Mouse (Mus musculus): ENCODE results near the gene Siglech. TPM values are rescaled to one million over a fixed set of nuclear protein-coding genes. Genes with fewer than 3 reads are reported as not detected.

The Siglech gene
- 4.3 and 5.0 TPM in 2 replicates for polyA plus RNA-seq (2012; rRNA removed)

- TF ChIP-seq CTCF (IDR thresholded peaks at IDR 0.05; ENCODE audit: insufficient read depth, low read length): no peak
- TF ChIP-seq POLR2A (IDR thresholded peaks at IDR 0.05; ENCODE audit: borderline replicate concordance, extremely low read depth, low read depth, low read length): no peak
- no peak within 1 kb of the TSS for H3K4me3 ChIP-seq (replicated peaks; ENCODE audit: extremely low read depth, low read depth, low read length)
- no peak for DNase-seq
- WGBS: 36% methylated on average over 3 of the region's 3 CpGs
- no peaks in the 10 kb centered on the region for H3K4me1 ChIP-seq (ENCODE audit: control insufficient read depth, insufficient read depth, low read length)
Observed at GRCm38 (mm10) chr7:55767926-55768325, at the start of gene Siglech. Gene Siglech (plus strand): TSS chr7:55768178.

GRCm38 (mm10) chr7:55722673-55723072 is 45.3 kb upstream of the Siglech start:
- no peak for DNase-seq
- no peak for TF ChIP-seq POLR2A (IDR thresholded peaks at IDR 0.05; ENCODE audit: borderline replicate concordance, extremely low read depth, low read depth, low read length)
- TF ChIP-seq CTCF (IDR thresholded peaks at IDR 0.05; ENCODE audit: insufficient read depth, low read length): no peak
- WGBS: 64% methylated on average over 7 of the region's 7 CpGs
- Histone ChIP-seq H3K4me1 (ENCODE audit: control insufficient read depth, insufficient read depth, low read length) (no peaks in the 10 kb centered on the region), H3K4me3 (replicated peaks; ENCODE audit: extremely low read depth, low read depth, low read length) (no peak overlapping the region)

- TF ChIP-seq POLR2A (IDR thresholded peaks at IDR 0.05; ENCODE audit: borderline replicate concordance, extremely low read depth, low read depth, low read length) (no peak), CTCF (IDR thresholded peaks at IDR 0.05; ENCODE audit: insufficient read depth, low read length) (no peak)
- no peak for DNase-seq
- WGBS: 43% methylated on average over 1 of the region's 1 CpGs
- Histone ChIP-seq H3K4me1 (ENCODE audit: control insufficient read depth, insufficient read depth, low read length) (no peaks in the 10 kb centered on the region), H3K4me3 (replicated peaks; ENCODE audit: extremely low read depth, low read depth, low read length) (no peak overlapping the region)
Observed at GRCm38 (mm10) chr7:55728903-55729302, 39.1 kb upstream of the Siglech start.

- Histone ChIP-seq H3K4me3 (replicated peaks; ENCODE audit: extremely low read depth, low read depth, low read length) (no peak overlapping the region), H3K4me1 (ENCODE audit: control insufficient read depth, insufficient read depth, low read length) (no peaks in the 10 kb centered on the region)
- DNase-seq: no peak
- TF ChIP-seq CTCF (IDR thresholded peaks at IDR 0.05; ENCODE audit: insufficient read depth, low read length): no peak
- TF ChIP-seq POLR2A (IDR thresholded peaks at IDR 0.05; ENCODE audit: borderline replicate concordance, extremely low read depth, low read depth, low read length): no peak
- WGBS: 84% methylated on average over 2 of the region's 2 CpGs
Observed at GRCm38 (mm10) chr7:55734483-55734882, 33.5 kb upstream of the Siglech start.

GRCm38 (mm10) chr7:55737125-55737912 is 30.7 kb upstream of the Siglech start:
- TF ChIP-seq CTCF (IDR thresholded peaks at IDR 0.05; ENCODE audit: insufficient read depth, low read length) (no peak), POLR2A (IDR thresholded peaks at IDR 0.05; ENCODE audit: borderline replicate concordance, extremely low read depth, low read depth, low read length) (no peak)
- Histone ChIP-seq H3K4me3 (replicated peaks; ENCODE audit: extremely low read depth, low read depth, low read length) (no peak overlapping the region), H3K4me1 (ENCODE audit: control insufficient read depth, insufficient read depth, low read length) (no peaks in the 10 kb centered on the region)
- DNase-seq: no peak
- WGBS: 56% methylated on average over 4 of the region's 4 CpGs

- DNase-seq: no peak
- TF ChIP-seq POLR2A (IDR thresholded peaks at IDR 0.05; ENCODE audit: borderline replicate concordance, extremely low read depth, low read depth, low read length): no peak
- TF ChIP-seq CTCF (IDR thresholded peaks at IDR 0.05; ENCODE audit: insufficient read depth, low read length): no peak
- Histone ChIP-seq H3K4me3 (replicated peaks; ENCODE audit: extremely low read depth, low read depth, low read length) (no peak overlapping the region), H3K4me1 (ENCODE audit: control insufficient read depth, insufficient read depth, low read length) (no peaks in the 10 kb centered on the region)
- 78% methylated on average over 3 of the region's 3 CpGs for WGBS
Observed at GRCm38 (mm10) chr7:55743614-55744267, 24.2 kb upstream of the Siglech start.

- WGBS: 63% methylated on average over 10 of the region's 10 CpGs
- no peaks in the 10 kb centered on the region for H3K4me1 ChIP-seq (ENCODE audit: control insufficient read depth, insufficient read depth, low read length)
- DNase-seq: no peak
- no peak for TF ChIP-seq CTCF (IDR thresholded peaks at IDR 0.05; ENCODE audit: insufficient read depth, low read length)
- TF ChIP-seq POLR2A (IDR thresholded peaks at IDR 0.05; ENCODE audit: borderline replicate concordance, extremely low read depth, low read depth, low read length): no peak
- no peak overlapping the region for H3K4me3 ChIP-seq (replicated peaks; ENCODE audit: extremely low read depth, low read depth, low read length)
Observed at GRCm38 (mm10) chr7:55744566-55745220, 23.3 kb upstream of the Siglech start.

GRCm38 (mm10) chr7:55750841-55751240 is 17.1 kb upstream of the Siglech start:
- no peak overlapping the region for H3K4me3 ChIP-seq (replicated peaks; ENCODE audit: extremely low read depth, low read depth, low read length)
- no peak for DNase-seq
- WGBS: 67% methylated on average over 3 of the region's 3 CpGs
- no peak for TF ChIP-seq POLR2A (IDR thresholded peaks at IDR 0.05; ENCODE audit: borderline replicate concordance, extremely low read depth, low read depth, low read length)
- TF ChIP-seq CTCF (IDR thresholded peaks at IDR 0.05; ENCODE audit: insufficient read depth, low read length): no peak
- H3K4me1 ChIP-seq (ENCODE audit: control insufficient read depth, insufficient read depth, low read length): no peaks in the 10 kb centered on the region

GRCm38 (mm10) chr7:55759346-55759745 is 8.6 kb upstream of the Siglech start:
- no peaks in the 10 kb centered on the region for H3K4me1 ChIP-seq (ENCODE audit: control insufficient read depth, insufficient read depth, low read length)
- DNase-seq: no peak
- no peak overlapping the region for H3K4me3 ChIP-seq (replicated peaks; ENCODE audit: extremely low read depth, low read depth, low read length)
- TF ChIP-seq POLR2A (IDR thresholded peaks at IDR 0.05; ENCODE audit: borderline replicate concordance, extremely low read depth, low read depth, low read length) (no peak), CTCF (IDR thresholded peaks at IDR 0.05; ENCODE audit: insufficient read depth, low read length) (no peak)
- 62% methylated on average over 3 of the region's 3 CpGs for WGBS
